Mouse (Mus musculus): ENCODE results near the gene Sept11. TPM values are rescaled to one million over a fixed set of nuclear protein-coding genes. Genes with fewer than 3 reads are reported as not detected.

The Sept11 gene
- polyA plus RNA-seq, 1 experiment from 2014 or later: 22.9 TPM

DNA sequence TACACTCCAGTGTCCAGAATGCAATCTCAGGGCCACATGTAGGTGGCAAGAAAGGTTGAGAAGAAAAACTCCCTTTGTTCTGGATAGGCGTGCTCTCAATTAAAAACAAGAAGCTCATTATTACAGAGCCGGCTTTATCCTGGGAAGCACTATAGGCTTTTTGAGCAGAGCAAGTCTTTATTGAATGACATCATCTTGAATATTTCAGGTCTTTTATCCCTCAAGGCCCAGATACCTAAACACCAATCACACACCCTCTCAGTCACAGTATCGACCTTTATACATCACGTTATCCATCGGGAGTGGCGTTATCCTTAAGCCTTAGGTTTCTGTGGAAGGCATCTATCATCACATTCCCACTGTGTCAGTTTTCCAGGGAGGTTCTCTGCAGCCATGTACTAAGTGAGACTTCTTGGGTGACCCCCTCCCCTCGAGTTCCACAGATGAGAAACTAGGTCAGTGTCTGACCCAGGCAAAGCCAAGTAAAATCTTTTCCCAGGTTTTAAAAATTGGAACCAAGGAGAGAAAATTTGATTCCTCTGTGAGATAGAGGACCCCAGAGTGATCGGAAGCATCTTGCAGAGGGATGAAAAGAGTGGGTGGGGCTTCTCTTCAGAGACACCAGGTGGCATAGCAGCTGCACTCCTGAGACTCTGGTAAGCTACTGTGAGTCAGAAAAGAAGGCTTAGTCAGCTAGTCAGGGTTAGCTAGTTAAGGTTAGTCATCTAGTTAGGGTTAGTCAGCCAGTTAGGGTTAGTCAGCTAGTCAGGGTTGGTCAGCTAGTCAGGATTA, 39.4 kb upstream of the Sept11 start:
- H3K4me3 ChIP-seq (replicated peaks): no peak overlapping the region
- no peaks in the 10 kb centered on the region for H3K36me3 ChIP-seq (replicated peaks)
- no peak overlapping the region for H3K27ac ChIP-seq (replicated peaks)
- no peak for ATAC-seq (ENCODE audit: insufficient read depth)
- H3K4me1 ChIP-seq (replicated peaks): no peaks in the 10 kb centered on the region
- no peak overlapping the region for H3K4me2 ChIP-seq
- no peak overlapping the region for H3K9ac ChIP-seq
- peaks cover 5% of the 10 kb centered on the region; the same call in 1 of the 2 replicates for H3K27me3 ChIP-seq
- WGBS (ENCODE audit: insufficient replicate concordance): 53% methylated on average over 8 of the region's 8 CpGs
- H3K9me3 ChIP-seq (replicated peaks): no peaks in the 10 kb centered on the region

DNA sequence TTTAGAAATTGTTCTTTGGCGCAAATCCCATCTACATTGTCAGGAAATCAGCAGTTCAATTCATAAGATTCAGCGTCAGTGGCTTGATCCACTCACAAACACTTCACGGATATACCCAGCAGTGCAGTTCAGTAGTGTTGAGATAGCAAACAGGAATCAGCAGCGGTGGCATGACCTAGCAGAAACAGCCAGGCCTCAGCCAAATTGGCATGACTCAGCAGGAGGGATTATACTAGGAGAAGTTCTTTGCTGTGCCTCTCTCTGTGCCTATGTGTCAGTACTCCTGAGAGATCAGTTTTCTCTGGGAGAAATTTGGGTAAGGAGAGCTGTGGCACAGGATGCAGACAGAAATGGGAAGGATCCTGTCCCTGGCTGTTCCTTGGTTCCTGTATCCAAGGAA, 32.4 kb upstream of the Sept11 start:
- Histone ChIP-seq H3K4me1 (replicated peaks) (no peaks in the 10 kb centered on the region), H3K27ac (replicated peaks) (no peak overlapping the region), H3K9me3 (replicated peaks) (no peaks in the 10 kb centered on the region), H3K36me3 (replicated peaks) (no peaks in the 10 kb centered on the region), H3K4me2 (no peak overlapping the region), H3K9ac (no peak overlapping the region), H3K27me3 (no peaks in the 10 kb centered on the region), H3K4me3 (replicated peaks) (no peak overlapping the region)
- 0 out of 2 replicates have a peak, but pooled peaks have one; percentile 42 for ATAC-seq (ENCODE audit: insufficient read depth)
- WGBS (ENCODE audit: insufficient replicate concordance): 44% methylated on average over 4 of the region's 4 CpGs

- ATAC-seq (ENCODE audit: insufficient read depth): no peak
Observed at GRCm38 (mm10) chr5:93077661-93078323, 15.4 kb upstream of the Sept11 start.

GRCm38 (mm10) chr5:93079596-93079995, 13.6 kb upstream of the Sept11 start:
- H3K27me3 ChIP-seq: no peaks in the 10 kb centered on the region
- no peak overlapping the region for H3K9ac ChIP-seq
- no peaks in the 10 kb centered on the region for H3K4me1 ChIP-seq (replicated peaks)
- H3K27ac ChIP-seq (replicated peaks): no peak overlapping the region
- no peaks in the 10 kb centered on the region for H3K9me3 ChIP-seq (replicated peaks)
- H3K4me2 ChIP-seq: no peak overlapping the region
- WGBS (ENCODE audit: insufficient replicate concordance): 74% methylated on average over 3 of the region's 3 CpGs
- H3K36me3 ChIP-seq (replicated peaks): no peaks in the 10 kb centered on the region
- H3K4me3 ChIP-seq (replicated peaks): no peak overlapping the region
- no peak for ATAC-seq (ENCODE audit: insufficient read depth)

More at GRCm38 (mm10) chr5:93077661-93078323, 15.4 kb upstream of the Sept11 start:
- WGBS (ENCODE audit: insufficient replicate concordance): 61% methylated on average over 7 of the region's 7 CpGs
- no peak overlapping the region for H3K9ac ChIP-seq
- H3K27ac ChIP-seq (replicated peaks): no peak overlapping the region
- H3K36me3 ChIP-seq (replicated peaks): no peaks in the 10 kb centered on the region
- H3K4me3 ChIP-seq (replicated peaks): no peak overlapping the region
- no peaks in the 10 kb centered on the region for H3K27me3 ChIP-seq
- H3K9me3 ChIP-seq (replicated peaks): no peaks in the 10 kb centered on the region
- H3K4me1 ChIP-seq (replicated peaks): no peaks in the 10 kb centered on the region
- H3K4me2 ChIP-seq: no peak overlapping the region

- no peaks in the 10 kb centered on the region for H3K36me3 ChIP-seq (replicated peaks)
- no peaks in the 10 kb centered on the region for H3K9me3 ChIP-seq (replicated peaks)
- no peaks in the 10 kb centered on the region for H3K27me3 ChIP-seq
- no peak overlapping the region for H3K27ac ChIP-seq (replicated peaks)
- no peaks in the 10 kb centered on the region for H3K4me1 ChIP-seq (replicated peaks)
- no peak for ATAC-seq (ENCODE audit: insufficient read depth)
- 51% methylated on average over 4 of the region's 4 CpGs for WGBS (ENCODE audit: insufficient replicate concordance)
- H3K9ac ChIP-seq: no peak overlapping the region
- H3K4me2 ChIP-seq: no peak overlapping the region
- H3K4me3 ChIP-seq (replicated peaks): no peak overlapping the region
Observed at GRCm38 (mm10) chr5:93085015-93085598, 8.1 kb upstream of the Sept11 start.

GRCm38 (mm10) chr5:93085900-93086299, 7.3 kb upstream of the Sept11 start:
- Histone ChIP-seq H3K27me3 (no peaks in the 10 kb centered on the region), H3K9me3 (replicated peaks) (no peaks in the 10 kb centered on the region), H3K9ac (no peak overlapping the region), H3K36me3 (replicated peaks) (no peaks in the 10 kb centered on the region), H3K4me3 (replicated peaks) (no peak overlapping the region), H3K4me1 (replicated peaks) (no peaks in the 10 kb centered on the region), H3K4me2 (no peak overlapping the region), H3K27ac (replicated peaks) (no peak overlapping the region)
- no peak for ATAC-seq (ENCODE audit: insufficient read depth)
- 55% methylated on average over 4 of the region's 4 CpGs for WGBS (ENCODE audit: insufficient replicate concordance)

DNA sequence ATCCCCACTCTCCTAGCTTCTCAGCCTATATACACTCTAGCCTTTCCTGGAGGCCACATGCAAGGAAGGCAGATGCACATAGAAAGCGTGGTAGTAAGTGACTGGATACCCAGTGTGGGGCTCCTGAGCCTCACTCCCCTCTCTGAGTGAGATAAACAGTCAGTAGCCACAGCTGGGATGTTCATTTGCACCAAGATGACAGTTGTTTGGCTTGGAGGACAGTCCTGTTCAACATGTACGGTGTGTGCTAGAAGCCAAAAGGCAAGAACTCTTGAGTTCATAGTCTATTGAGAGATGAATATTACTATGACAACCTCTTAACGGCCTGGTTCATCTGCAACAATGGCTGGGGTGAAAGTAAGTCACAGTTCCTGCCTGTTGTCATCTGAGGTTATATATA, 2.0 kb upstream of the Sept11 start:
- Histone ChIP-seq H3K4me2 (no peak overlapping the region), H3K36me3 (replicated peaks) (no peaks in the 10 kb centered on the region), H3K27me3 (peaks cover 17% of the 10 kb centered on the region; the same call in 1 of the 2 replicates), H3K9ac (no peak overlapping the region), H3K4me1 (replicated peaks) (peaks cover 34% of the 10 kb centered on the region), H3K9me3 (replicated peaks) (no peaks in the 10 kb centered on the region), H3K4me3 (replicated peaks) (no peak overlapping the region), H3K27ac (replicated peaks) (no peak overlapping the region)
- no peak for ATAC-seq (ENCODE audit: insufficient read depth)
- WGBS (ENCODE audit: insufficient replicate concordance): 55% methylated on average over 3 of the region's 3 CpGs

DNA sequence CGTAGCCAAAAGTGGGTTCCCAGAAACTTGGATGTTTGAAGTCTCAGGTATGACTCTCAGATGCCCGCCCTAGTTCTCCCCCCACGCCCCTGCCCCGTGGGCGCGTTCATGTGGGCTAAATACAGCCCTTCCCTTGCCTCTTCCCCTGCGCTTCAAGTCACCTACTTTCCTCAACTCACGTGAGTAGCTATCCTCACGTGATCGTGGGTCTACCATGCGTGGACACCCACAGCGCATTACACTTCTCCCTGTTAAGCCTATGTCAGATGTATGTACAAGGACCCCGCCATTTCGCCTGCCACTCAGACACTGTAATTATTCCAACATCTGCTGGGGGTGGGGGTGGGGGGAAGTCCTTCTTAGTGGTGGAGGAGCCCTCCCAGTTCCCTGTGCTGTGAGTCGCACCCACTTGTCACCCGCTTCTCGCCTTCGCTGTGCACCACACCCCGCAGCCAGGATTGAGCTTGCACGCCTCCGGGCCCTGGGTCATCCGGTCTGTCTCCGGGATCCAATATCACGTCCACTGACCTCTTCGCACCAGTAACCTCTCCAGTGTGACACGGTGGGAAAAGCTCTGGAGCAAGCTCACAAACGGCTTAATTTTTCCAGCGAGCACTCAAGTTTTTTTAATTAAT, 973 bp upstream of the Sept11 start:
- 5% methylated on average over 28 of the region's 28 CpGs for WGBS (ENCODE audit: insufficient replicate concordance)
- Histone ChIP-seq H3K27me3 (peaks cover 17% of the 10 kb centered on the region; the same call in 1 of the 2 replicates), H3K36me3 (replicated peaks) (no peaks in the 10 kb centered on the region), H3K4me1 (replicated peaks) (peaks cover 35% of the 10 kb centered on the region), H3K27ac (replicated peaks) (no peak overlapping the region), H3K9me3 (replicated peaks) (no peaks in the 10 kb centered on the region), H3K4me2 (peak overlapping the region; percentile 89), H3K4me3 (replicated peaks) (peak overlapping the region; percentile 72), H3K9ac (peak overlapping the region; percentile 70)
- peak; percentile 19; the same call in 1 of the 2 replicates for ATAC-seq (ENCODE audit: insufficient read depth)

- Histone ChIP-seq H3K27me3 (peaks cover 17% of the 10 kb centered on the region; the same call in 1 of the 2 replicates), H3K4me2 (peak overlapping the region; percentile 89), H3K4me3 (replicated peaks) (peak overlapping the region; percentile 72), H3K9ac (peak overlapping the region; percentile 70), H3K9me3 (replicated peaks) (no peaks in the 10 kb centered on the region), H3K36me3 (replicated peaks) (no peaks in the 10 kb centered on the region), H3K27ac (replicated peaks) (peak overlapping the region; percentile 64), H3K4me1 (replicated peaks) (peaks cover 40% of the 10 kb centered on the region)
- under 1% methylated on average over 50 of the region's 50 CpGs for WGBS (ENCODE audit: insufficient replicate concordance)
- peak; percentile 35 for ATAC-seq (ENCODE audit: insufficient read depth)
Observed at GRCm38 (mm10) chr5:93093638-93094527, 646 bp downstream of the Sept11 start.

DNA sequence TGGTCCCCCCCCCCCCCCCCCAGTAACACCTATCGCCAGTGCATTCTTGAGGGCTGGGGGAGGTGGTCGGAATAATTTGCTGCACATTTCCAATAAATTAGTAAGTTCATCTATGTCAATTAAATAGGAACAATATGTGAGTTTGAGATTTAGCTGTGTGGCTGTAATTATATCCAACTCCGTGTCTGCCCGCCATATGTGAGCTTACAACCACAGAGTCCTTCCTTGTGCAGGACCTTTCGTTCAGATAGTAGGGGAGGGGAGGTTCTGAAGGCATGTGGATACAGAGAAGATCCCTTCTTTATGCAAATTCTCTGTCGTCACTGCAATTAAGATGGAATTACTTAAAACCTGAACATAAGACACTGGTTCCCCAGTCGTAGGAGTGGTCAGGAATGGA, 2.1 kb downstream of the Sept11 start:
- Histone ChIP-seq H3K36me3 (replicated peaks) (no peaks in the 10 kb centered on the region), H3K27ac (replicated peaks) (no peak overlapping the region), H3K4me2 (0 out of 2 replicates have a peak overlapping the region, but pooled peaks have one; percentile 89), H3K4me3 (replicated peaks) (no peak overlapping the region), H3K9ac (no peak overlapping the region), H3K4me1 (replicated peaks) (peaks cover 40% of the 10 kb centered on the region), H3K27me3 (peaks cover 17% of the 10 kb centered on the region; the same call in 1 of the 2 replicates), H3K9me3 (replicated peaks) (no peaks in the 10 kb centered on the region)
- ATAC-seq (ENCODE audit: insufficient read depth): no peak
- 64% methylated on average over 7 of the region's 7 CpGs for WGBS (ENCODE audit: insufficient replicate concordance)

Data from liver, embryonic 15.5 days (tissue).